Mouse (Mus musculus) midbrain, embryonic 14.5 days (tissue): ENCODE data around the gene Rap1a. TPM values are rescaled to one million over a fixed set of nuclear protein-coding genes. Genes with fewer than 3 reads are reported as not detected.

Experiments used
- ATAC-seq: fragments of 200-750 bp; cut with Nextera tagmentation; 2 replicates; pipeline ENCODE4 v1.8.0; 2017; ENCODE audit warnings: moderate number of reproducible peaks, moderate library complexity; ENCODE audit not compliant: low FRiP score, low TSS enrichment
- DNase-seq: peaks from one replicate; pipeline ENCODE4 v3.0.0-alpha.2; 2015
- H3K27ac ChIP-seq: fragments of 300-500 bp; sonication (generic); replicated peaks from 2 replicates; pipeline ENCODE4 v1.5.1; 2014; ENCODE audit warnings: mild to moderate bottlenecking, low read depth, low read length, moderate library complexity
- H3K27me3 ChIP-seq: fragments of 300-500 bp; sonication (generic); 2 replicates; pipeline ENCODE4 v1.6.1; 2014; ENCODE audit warnings: low read length, control low read depth, mixed read lengths; ENCODE audit not compliant: control insufficient read depth, insufficient read depth
- H3K36me3 ChIP-seq: fragments of 300-500 bp; sonication (generic); 2 replicates; pipeline ENCODE4 v1.6.1; 2014; ENCODE audit warnings: low read length, control low read depth; ENCODE audit not compliant: control insufficient read depth, insufficient read depth
- H3K4me1 ChIP-seq: fragments of 300-500 bp; sonication (generic); 2 replicates; pipeline ENCODE4 v1.6.1; 2014; ENCODE audit warnings: mild to moderate bottlenecking, antibody characterized with exemption, low read length, control low read depth; ENCODE audit not compliant: control insufficient read depth, insufficient read depth
- H3K4me2 ChIP-seq: fragments of 300-500 bp; sonication (generic); 2 replicates; pipeline ENCODE4 v1.6.1; 2014; ENCODE audit warnings: mild to moderate bottlenecking, low read length, moderate library complexity
- H3K4me3 ChIP-seq: fragments of 300-500 bp; sonication (generic); replicated peaks from 2 replicates; pipeline ENCODE4 v1.5.1; 2014; ENCODE audit warnings: low read depth, low read length
- H3K9ac ChIP-seq: fragments of 300-500 bp; sonication (generic); replicated peaks from 2 replicates; pipeline ENCODE4 v1.6.1; 2014; ENCODE audit warnings: mild to moderate bottlenecking, low read length, moderate library complexity
- H3K9me3 ChIP-seq: fragments of 300-500 bp; sonication (generic); 2 replicates; pipeline ENCODE4 v1.6.1; 2016; ENCODE audit warnings: low read length, control low read depth, mixed read lengths; ENCODE audit not compliant: control insufficient read depth
- WGBS: fragments of 180-500 bp; shearing (Covaris S2); extraction: QIAGEN DNeasy Blood & Tissue Kit; methylation state at CpG from one replicate; pipeline ENCODE4 v1.1.7; 2014; 5-methylcytosine and 5-hydroxymethylcytosine counted together
- polyA plus RNA-seq: library from polyadenylated mRNA; unstranded; fragments of >200 nt; fragmentation: Nextera tagmentation; extraction: Ambion mirVana; gene quantifications from 2 replicates; pipeline ENCODE4 v1.2.1, GENCODE M21; 2014

Rap1a gene
- polyA plus RNA-seq, 1 experiment from 2014 or later = 59.9 TPM

DNA sequence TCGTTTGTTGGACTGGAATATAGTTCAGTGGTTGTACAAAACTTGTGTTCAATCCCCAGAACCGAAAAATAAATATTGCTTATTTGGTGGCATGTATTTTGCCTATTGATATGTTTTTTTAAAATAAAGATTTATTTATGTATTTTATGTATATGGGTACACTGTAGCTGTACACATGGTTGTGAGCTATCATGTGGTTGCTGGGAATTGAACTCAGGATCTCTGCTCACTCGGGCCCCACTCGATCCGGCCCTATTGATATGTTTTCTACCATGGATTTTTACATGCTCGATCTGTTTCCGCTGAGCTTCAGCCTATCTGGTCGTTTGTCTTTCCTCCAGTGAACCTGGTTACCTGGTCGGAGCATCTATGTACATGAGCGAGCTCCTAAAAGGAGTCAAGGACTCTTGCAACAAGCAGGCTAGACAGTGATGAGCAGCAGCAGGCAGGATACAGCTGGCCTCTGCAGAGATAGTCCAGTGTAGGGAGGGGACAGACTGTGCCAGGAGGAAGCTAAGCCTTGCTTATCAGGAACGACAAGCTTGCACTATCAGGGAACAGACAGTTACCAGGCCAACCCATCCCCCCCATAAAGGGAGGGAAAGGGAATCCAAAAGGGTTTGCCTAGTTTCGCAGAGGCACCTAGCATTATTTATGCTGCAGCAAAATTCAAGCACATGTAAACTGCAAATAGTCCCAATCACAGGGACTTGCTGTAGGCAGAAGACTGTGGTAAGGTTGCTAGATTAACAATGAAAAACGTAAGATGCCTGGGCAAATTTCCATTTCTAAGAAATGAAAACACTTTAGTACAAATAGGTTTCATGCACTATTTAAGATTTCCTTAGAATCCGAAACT, 7.3 kb upstream of the Rap1a start:
- ATAC-seq = no peak
- Histone ChIP-seq H3K27me3 (no peaks in the 10 kb centered on the region), H3K27ac (no peak overlapping the region), H3K9ac (no peak overlapping the region), H3K4me2 (no peak overlapping the region), H3K9me3 (no peaks in the 10 kb centered on the region), H3K36me3 (no peaks in the 10 kb centered on the region), H3K4me3 (no peak overlapping the region), H3K4me1 (no peaks in the 10 kb centered on the region; the same call in 1 of the 2 replicates)
- 79% methylated on average over 14 of the region's 14 CpGs for WGBS
- no peak for DNase-seq

DNA sequence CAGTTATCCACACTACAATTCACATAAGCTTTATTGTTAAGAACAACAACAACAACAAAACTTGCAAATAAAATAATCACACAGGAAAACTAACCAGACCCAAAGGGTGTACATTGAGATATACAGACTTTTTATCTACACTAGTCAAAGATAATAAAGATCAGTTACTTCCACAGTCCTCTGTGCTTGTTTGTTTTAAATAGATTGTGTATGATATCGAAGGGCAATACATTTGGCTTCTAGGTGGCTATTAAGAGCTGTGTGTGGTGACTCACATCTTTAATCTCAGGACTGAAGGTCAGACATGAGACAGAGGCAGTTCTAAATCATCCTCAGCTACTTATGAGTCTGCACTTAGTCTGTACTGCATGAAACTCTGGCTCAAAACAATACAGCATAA, 6.5 kb upstream of the Rap1a start:
- no peak overlapping the region for H3K4me2 ChIP-seq
- H3K27me3 ChIP-seq = no peaks in the 10 kb centered on the region
- H3K36me3 ChIP-seq = no peaks in the 10 kb centered on the region
- ATAC-seq (no peak), DNase-seq (no peak)
- H3K9ac ChIP-seq = no peak overlapping the region
- WGBS = 94% methylated on average over 1 of the region's 1 CpGs
- H3K9me3 ChIP-seq = no peaks in the 10 kb centered on the region
- H3K4me3 ChIP-seq = no peak overlapping the region
- no peaks in the 10 kb centered on the region; the same call in 1 of the 2 replicates for H3K4me1 ChIP-seq
- H3K27ac ChIP-seq = no peak overlapping the region

DNA sequence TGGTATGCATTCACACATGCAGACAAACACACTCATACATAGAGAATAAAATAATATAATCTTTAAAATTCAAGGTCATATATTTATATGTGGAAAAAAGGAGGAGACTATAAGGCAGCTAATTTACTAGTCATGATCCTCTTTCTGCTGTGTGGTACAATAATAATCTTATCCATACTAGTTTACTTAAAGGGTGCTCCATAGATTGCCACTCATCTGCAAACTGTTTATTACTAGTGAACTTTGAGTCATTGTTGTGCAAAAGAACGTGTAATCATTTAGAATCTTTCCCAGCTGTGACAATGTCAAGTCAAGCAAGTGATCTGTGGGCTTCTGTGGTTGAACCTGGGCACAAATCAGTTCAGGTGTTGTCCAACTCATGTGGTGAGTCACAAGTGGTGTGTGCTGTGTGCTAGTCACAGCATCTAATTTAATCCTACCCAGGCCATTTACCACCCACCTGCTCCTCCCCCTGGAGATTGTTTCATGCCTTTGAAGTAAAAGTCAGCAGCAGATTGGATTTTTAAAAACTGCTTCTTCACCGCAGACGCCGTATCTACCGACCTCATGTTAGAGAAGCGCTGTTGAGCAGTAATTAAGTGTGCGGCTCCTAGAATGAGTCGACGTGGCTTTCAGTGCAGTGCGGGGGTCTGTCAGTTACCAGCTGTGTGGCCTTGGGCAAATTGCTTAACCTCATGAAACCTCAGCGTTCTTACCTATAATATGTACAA, 5.5 kb upstream of the Rap1a start:
- no peak overlapping the region for H3K4me2 ChIP-seq
- ATAC-seq = no peak
- 65% methylated on average over 11 of the region's 11 CpGs for WGBS

DNA sequence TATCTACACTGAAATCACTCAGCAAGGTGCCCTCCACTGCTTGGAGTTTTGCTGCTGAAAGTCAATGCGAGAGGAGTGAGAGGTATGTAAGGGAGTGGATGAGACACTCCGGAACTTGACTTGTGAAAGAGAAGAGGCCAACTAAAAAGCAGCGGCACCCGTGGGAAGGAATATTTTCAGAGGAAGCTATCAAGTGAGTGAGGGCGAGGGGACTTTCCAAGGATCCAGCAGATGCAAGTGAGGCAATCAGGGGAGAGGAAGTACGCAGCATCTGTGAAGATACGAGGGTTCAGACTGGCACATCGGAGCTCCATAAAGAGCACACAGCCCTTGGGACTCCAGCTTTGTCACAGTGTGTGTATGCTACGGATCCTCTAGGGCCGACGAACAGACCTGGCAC, 2.5 kb upstream of the Rap1a start:
- Histone ChIP-seq H3K9me3 (no peaks in the 10 kb centered on the region), H3K36me3 (no peaks in the 10 kb centered on the region), H3K4me1 (peaks cover 21% of the 10 kb centered on the region), H3K4me3 (no peak overlapping the region), H3K4me2 (no peak overlapping the region), H3K9ac (no peak overlapping the region), H3K27me3 (no peaks in the 10 kb centered on the region), H3K27ac (no peak overlapping the region)
- no peak for DNase-seq
- 91% methylated on average over 11 of the region's 11 CpGs for WGBS
- ATAC-seq = no peak

More for the DNA sequence above, 5.5 kb upstream of the Rap1a start:
- Histone ChIP-seq H3K36me3 (no peaks in the 10 kb centered on the region), H3K4me1 (no peaks in the 10 kb centered on the region), H3K4me3 (no peak overlapping the region), H3K9me3 (no peaks in the 10 kb centered on the region), H3K27me3 (no peaks in the 10 kb centered on the region), H3K9ac (no peak overlapping the region), H3K27ac (no peak overlapping the region)
- DNase-seq = peak; percentile 8

DNA sequence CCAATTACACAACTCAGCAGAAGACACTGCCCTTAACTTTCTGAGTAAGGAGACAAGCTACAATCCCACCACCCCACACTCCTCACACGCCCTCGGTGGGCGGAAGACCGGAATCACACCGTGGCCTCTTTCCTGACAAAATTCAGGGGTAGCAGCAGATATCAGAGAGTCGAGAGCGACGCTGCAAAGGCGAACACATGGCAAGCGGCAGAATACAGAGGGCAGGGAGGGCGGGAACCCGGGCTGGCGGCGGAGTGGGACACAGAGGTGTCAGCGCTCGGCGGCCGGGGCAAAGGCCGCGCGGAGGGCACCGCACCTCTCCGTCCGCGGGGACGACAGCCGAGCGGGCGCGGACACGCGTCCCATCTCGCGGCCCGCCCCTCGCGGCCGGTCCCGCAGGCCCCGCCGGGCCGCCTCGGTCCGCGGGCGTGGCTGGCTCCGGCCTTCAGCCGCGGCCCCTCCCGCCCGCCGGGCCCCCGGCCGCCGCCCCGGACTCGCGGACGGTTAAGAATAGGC, 403 bp downstream of the Rap1a start:
- Histone ChIP-seq H3K9me3 (no peaks in the 10 kb centered on the region), H3K4me2 (peak overlapping the region; percentile 80), H3K4me1 (peaks cover 22% of the 10 kb centered on the region), H3K9ac (peak overlapping the region; percentile 90), H3K4me3 (peak overlapping the region; percentile 70), H3K36me3 (no peaks in the 10 kb centered on the region), H3K27me3 (no peaks in the 10 kb centered on the region), H3K27ac (peak overlapping the region; percentile 90)
- 0% methylated on average over 45 of the region's 59 CpGs for WGBS
- ATAC-seq (peak; percentile 80), DNase-seq (peak; percentile 65)

DNA sequence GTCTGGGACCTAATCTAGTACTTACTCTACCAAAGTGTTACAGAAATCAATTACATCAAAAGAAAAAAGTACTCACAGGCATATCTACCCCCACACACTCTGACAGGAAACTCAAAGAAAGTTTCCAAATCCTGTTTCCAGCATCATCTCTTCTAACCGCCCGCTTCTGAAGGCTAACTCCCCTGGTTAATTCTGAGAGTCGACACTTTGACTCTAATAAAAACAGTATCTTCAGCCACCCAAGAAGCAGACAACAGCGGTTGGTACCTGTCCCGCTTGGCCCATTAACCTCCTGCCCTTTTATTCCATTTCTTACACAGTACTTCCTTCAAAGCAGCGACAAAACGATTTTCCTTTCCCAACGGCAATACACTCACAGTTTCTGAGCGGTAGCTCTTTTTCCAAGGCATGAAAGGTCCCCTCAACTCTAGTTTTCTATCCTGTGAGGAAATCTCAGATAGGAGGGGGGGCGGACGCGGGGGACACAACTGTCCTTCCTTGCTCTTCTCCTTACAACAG, 921 bp downstream of the Rap1a start:
- no peak for DNase-seq
- Histone ChIP-seq H3K27ac (peak overlapping the region; percentile 90; the same call in 1 of the 2 replicates), H3K36me3 (no peaks in the 10 kb centered on the region), H3K9ac (peak overlapping the region; percentile 90), H3K4me1 (peaks cover 22% of the 10 kb centered on the region), H3K27me3 (no peaks in the 10 kb centered on the region), H3K4me3 (peak overlapping the region; percentile 70), H3K4me2 (peak overlapping the region; percentile 80), H3K9me3 (no peaks in the 10 kb centered on the region)
- no peak for ATAC-seq
- WGBS = under 1% methylated on average over 12 of the region's 12 CpGs

DNA sequence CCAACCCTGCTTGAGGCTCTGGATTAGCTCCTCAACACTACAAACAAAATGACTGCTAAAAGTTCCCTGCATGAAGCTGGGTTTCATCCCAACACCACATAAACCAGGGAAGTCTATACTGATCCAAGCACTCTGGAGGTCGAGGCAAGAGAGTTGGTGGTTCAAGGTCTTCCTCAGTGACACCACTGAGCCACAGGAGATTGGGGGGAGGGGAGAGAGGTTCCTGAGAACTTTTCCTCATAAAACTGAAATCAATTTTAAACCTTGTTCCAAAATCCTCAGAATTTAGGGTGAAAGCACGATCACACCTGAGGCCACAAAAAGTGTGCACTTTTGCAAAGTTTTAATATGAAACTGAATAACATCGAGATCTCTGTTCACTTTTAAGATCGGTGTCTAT, 1.8 kb downstream of the Rap1a start:
- DNase-seq (no peak), ATAC-seq (no peak)
- Histone ChIP-seq H3K9ac (no peak overlapping the region), H3K36me3 (no peaks in the 10 kb centered on the region), H3K4me2 (peak overlapping the region; percentile 80), H3K4me1 (peaks cover 22% of the 10 kb centered on the region), H3K27me3 (no peaks in the 10 kb centered on the region), H3K27ac (no peak overlapping the region), H3K4me3 (peak overlapping the region; percentile 70; the same call in 1 of the 2 replicates), H3K9me3 (no peaks in the 10 kb centered on the region)
- 76% methylated on average over 4 of the region's 4 CpGs for WGBS

DNA sequence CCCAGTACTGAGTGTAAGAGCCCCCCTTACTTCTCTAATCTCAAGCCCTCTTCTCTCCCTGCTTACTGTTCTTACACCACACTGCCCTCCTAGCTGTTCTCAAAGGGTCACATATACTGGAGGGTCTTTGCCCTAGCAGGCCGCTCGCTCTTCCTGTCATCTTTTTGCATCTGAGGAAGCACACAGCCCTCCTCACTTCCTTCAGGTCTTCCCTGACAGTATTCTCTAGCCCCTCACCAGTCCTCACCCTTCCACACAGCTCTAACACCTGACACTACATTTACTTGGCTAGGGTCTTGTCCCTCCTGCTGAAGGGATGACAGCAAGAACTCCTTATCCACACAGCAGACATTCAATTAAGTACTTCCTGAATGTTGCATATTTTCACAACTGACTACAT, 2.4 kb downstream of the Rap1a start:
- Histone ChIP-seq H3K4me1 (peaks cover 22% of the 10 kb centered on the region), H3K9ac (no peak overlapping the region), H3K27ac (no peak overlapping the region), H3K4me3 (no peak overlapping the region), H3K36me3 (no peaks in the 10 kb centered on the region), H3K27me3 (no peaks in the 10 kb centered on the region), H3K9me3 (no peaks in the 10 kb centered on the region), H3K4me2 (0 out of 2 replicates have a peak overlapping the region, but pooled peaks have one; percentile 6)
- ATAC-seq = no peak
- 92% methylated on average over 2 of the region's 2 CpGs for WGBS
- no peak for DNase-seq
